Mouse (Mus musculus) C3H10T1/2 (cell line): ENCODE measurements around the gene Olfr3. TPM values are rescaled to one million over a fixed set of nuclear protein-coding genes. Genes with fewer than 3 reads are reported as not detected.

Experiments used
- polyA plus RNA-seq, 2 experiments: library from polyadenylated mRNA; unstranded; fragments of >200 nt; fragmentation: generic; extraction: Trizol; gene quantifications; one replicate each; pipeline ENCODE4 v1.2.1; 2012; ENCODE audit warnings: missing spikeins in 2 of 2

Olfr3 gene
- polyA plus RNA-seq = not detected

GRCm38 (mm10) chr2:36816932-36817331 lies at the start of gene Olfr3:
TSS of gene Olfr3 (minus strand) at chr2:36817032.

GRCm38 (mm10) chr2:36862560-36862959 lies 45.7 kb upstream of the Olfr3 start, which contains the start of gene Olfr351:
TSS of gene Olfr351 (minus strand) at chr2:36862660.

GRCm38 (mm10) chr2:36846010-36846409 lies 29.2 kb upstream of the Olfr3 start, which contains the start of gene Olfr350:
TSS of gene Olfr350 (plus strand) at chr2:36846310.

GRCm38 (mm10) chr2:36790238-36790637 lies 26.6 kb downstream of the Olfr3 start, which contains the start of gene Olfr50:
TSS of gene Olfr50 (plus strand) at chr2:36790538.

GRCm38 (mm10) chr2:36783976-36784375 lies 32.9 kb downstream of the Olfr3 start, which contains the start of gene Olfr348:
TSS of gene Olfr348 (plus strand) at chr2:36784276.

Other genes with a start within 250 kb of the Olfr3 start
- gene Olfr345, start 177.0 kb downstream of the Olfr3 start, polyA plus RNA-seq = not detected
- gene Olfr346, start 131.2 kb downstream of the Olfr3 start, polyA plus RNA-seq = not detected
- gene Olfr347, start 85.1 kb downstream of the Olfr3 start, polyA plus RNA-seq = not detected
- not detected for gene Olfr348, start 32.8 kb downstream of the Olfr3 start, polyA plus RNA-seq
- gene Olfr50, start 26.5 kb downstream of the Olfr3 start, polyA plus RNA-seq = not detected
- not detected for gene Olfr350, start 29.3 kb upstream of the Olfr3 start, polyA plus RNA-seq
- gene Olfr351, start 45.6 kb upstream of the Olfr3 start, polyA plus RNA-seq = not detected
- gene Olfr352, start 51.4 kb upstream of the Olfr3 start, polyA plus RNA-seq = not detected
- gene Olfr353, start 75.9 kb upstream of the Olfr3 start, polyA plus RNA-seq = not detected
- not detected for gene Olfr354, start 88.6 kb upstream of the Olfr3 start, polyA plus RNA-seq
- not detected for gene Olfr355, start 111.9 kb upstream of the Olfr3 start, polyA plus RNA-seq
- gene Olfr356, start 120.1 kb upstream of the Olfr3 start, polyA plus RNA-seq = not detected
- not detected for gene Olfr357, start 176.8 kb upstream of the Olfr3 start, polyA plus RNA-seq
- gene Olfr358, start 192.3 kb upstream of the Olfr3 start, polyA plus RNA-seq = not detected
- gene Olfr360, start 248.7 kb upstream of the Olfr3 start, polyA plus RNA-seq = not detected